Mouse (Mus musculus) embryo, embryonic 9.5 days (tissue): ENCODE results near the gene Igfbp4.

Experiments
- DNase-seq: peaks from one replicate; pipeline ENCODE4 v3.0.0-alpha.2; 2017; ENCODE audit errors: extremely low spot score

Igfbp4 gene

DNA sequence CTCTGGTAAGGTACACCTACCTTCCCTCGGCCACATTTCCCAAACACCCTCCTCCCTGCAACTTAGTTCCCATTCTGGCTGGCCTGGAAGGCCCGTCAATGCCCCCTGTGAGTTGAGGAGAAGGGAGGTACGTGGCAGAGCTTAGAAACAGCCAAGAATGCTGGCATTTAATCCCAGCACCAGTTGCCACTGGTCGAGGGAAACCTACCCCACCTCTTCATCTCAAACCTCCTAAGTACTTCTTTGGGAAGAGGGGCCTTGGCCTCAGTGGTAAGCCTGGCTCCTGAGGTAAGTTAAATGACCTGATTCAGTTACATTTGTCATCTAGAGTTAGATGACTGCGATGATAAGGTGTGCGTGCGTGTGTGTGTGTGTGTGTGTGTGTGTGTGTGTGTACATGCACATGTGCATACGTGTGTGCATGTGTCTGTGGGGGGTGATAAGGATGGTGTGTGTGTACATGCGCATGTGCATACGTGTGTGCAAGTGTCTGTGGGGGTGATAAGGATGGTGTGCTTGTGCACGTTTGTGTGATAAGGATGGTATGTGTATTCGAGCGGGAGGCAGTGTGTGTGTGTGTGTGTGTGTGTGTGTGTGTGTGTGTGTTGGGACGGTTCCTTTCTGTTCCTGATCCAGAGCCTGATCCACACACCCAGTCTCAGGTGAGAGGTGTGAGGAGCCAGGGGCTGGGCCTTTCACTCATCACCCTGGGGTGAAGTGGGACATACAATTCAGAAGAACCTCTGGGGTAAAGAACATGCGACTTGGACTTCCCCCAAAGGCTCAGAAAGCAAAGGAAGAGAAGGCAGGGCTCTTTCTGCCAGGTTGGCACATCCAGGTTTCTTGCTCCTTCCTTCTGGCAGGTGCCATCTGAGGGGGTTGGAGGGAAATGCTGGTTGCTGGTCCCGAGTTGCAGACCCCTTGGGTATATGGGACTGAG, 1.1 kb downstream of the Igfbp4 start:
- DNase-seq: no peak

DNA sequence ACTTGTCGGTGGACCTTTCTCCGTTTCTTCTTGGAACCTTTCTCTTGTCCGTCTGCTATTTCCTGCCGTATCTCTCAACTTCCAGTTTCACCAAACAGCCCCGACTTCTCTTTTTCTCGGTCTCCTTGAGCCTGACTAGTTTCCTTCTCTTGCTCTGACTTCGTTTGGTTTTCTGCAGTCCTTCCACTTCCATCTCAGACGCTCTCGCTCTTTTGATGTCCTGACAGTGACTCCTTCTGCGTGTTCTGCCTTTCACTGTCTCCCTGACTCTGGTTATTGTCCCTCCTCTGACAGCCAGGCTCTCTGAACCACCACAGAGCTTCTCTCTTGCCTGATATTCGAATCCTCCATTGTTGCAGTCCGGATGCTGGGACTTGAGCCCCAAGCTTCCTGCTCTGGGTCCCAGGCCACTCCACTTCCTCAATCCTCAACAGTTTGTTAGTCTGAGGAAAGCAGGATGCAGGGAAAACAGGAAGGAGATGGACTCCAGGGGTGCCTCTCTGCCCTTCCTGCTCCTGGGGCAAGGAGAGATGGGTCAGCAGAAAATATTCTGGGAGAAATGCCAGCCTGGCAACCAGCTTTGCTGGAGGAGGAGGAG, 1.9 kb downstream of the Igfbp4 start:
- DNase-seq: peak; percentile 31

DNA sequence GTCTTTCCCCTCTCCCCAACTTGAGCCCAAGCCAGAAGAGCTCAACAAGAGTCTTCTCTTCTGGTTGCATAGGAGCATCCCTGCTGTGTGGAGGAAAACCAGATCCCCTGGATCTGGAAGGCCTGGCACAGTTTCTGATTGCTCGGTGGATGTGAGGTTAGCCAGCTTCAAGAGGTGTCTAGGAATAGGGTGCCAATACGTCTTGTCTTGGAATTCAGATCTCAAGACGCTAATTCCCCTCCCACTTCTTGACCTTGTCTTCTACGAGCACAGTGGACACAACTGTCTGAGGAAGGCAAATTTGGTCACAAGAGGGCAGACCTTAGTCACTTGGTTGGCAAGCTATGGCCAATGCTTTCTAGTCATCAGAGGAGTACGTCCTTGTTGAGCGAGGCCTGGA, 2.6 kb downstream of the Igfbp4 start:
- DNase-seq: no peak

DNA sequence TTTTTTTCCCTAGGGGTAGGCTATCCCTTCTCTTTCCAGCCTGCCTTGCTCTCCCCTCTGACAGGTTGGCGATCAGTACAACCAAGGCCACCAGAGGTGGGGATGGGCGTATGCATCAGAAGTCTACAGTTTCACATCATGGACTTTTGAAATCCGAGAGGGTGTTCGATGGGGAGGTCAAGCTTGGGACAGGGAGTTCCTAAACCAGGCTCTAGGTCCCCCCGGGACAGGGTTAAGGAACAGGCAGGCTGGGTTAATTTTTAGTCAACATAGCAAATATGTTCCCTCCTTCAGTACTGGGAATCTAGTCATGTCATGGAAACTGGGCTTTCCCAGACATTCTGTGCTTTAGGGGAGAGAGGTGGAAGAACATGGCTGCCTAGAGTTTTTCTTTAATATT, 3.3 kb downstream of the Igfbp4 start:
- no peak for DNase-seq

DNA sequence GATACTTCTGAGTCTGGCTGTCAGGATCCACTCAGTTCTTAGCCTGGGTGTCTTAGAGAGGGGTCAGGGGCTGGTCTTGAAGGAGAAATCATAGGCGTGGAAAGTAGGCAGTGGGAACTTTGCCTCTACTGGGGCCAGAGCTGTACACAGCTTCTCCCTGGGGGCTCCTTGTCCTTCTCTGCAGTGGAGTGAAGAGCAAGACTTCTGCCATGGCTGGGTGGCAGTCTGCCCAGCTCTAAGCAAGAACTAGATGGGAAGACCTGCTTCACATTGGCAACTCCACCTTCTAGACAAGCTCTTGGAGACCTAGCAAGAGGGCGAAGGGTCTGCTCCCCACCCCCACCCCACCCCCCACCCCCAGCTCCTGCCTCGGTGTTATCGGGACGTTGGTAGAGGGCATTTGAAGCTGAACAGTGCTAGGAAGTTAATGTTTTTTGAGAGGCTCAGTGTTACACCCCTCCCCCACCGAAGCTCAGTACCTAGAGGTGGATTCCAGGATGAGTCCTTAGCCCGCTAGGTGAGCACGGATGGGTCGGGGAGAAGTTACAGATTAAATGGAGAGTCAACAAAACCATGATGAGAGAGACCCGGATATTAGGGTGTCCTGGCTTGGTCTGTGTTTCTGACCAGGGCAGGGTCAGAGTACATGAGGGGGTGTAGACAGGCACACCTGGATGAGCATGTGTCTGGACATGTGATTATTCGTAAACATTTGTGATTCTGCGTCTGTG, 4.3 kb downstream of the Igfbp4 start:
- DNase-seq: no peak

GRCm38 (mm10) chr11:99047120-99047519, 6.1 kb downstream of the Igfbp4 start:
- DNase-seq: peak; percentile 21

DNA sequence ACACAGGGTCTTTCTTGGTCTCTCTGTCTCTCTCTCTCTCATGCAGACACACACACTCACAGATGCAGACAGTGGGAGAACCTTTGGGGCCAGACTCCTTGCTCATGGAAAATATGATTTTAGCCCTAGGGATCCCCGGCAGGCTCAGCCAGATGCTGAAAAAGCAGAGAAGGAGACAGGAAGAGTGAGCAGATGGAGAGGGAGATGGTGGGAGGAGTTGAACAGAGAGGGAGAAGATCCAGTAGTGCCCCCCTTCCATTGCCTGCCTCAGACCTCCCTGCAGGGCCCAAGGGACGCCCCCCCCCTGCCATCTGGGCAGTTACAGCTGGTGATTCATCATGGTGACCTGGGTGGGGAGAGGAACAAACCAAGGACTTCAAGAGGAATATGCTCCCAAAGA, 6.6 kb downstream of the Igfbp4 start:
- no peak for DNase-seq

GRCm38 (mm10) chr11:99055143-99055542, 14.1 kb downstream of the Igfbp4 start:
- DNase-seq: no peak

GRCm38 (mm10) chr11:99055571-99056452, 14.8 kb downstream of the Igfbp4 start:
- DNase-seq: peak; percentile 82

- DNase-seq: no peak
Measured at GRCm38 (mm10) chr11:99060435-99060834, 19.4 kb downstream of the Igfbp4 start.

- no peak for DNase-seq
Measured at GRCm38 (mm10) chr11:99062661-99063060, 21.6 kb downstream of the Igfbp4 start.

GRCm38 (mm10) chr11:99063406-99064131, 22.5 kb downstream of the Igfbp4 start:
- DNase-seq: no peak

GRCm38 (mm10) chr11:99065353-99065752, 24.3 kb downstream of the Igfbp4 start:
- DNase-seq: no peak

DNA sequence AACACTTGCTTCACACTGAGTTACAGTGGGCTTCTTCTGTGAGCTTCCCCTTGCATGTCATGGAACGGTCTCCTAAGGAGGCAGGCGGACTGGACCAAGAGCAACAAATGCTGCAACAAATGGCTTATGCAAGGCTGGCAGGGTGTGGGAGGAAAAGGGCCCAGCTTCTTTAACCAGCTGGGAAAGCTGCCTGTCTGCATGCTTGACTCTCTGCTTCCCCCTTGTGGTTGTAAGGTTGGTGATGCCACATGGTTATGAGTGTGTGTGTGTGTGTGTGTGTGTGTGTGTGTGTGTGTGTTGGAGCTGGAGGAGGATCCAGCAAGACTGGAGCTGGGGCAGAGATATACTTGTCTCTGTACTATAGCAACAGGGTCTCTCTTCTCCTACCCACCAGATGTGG, 24.9 kb downstream of the Igfbp4 start:
- DNase-seq: peak; percentile 87

DNA sequence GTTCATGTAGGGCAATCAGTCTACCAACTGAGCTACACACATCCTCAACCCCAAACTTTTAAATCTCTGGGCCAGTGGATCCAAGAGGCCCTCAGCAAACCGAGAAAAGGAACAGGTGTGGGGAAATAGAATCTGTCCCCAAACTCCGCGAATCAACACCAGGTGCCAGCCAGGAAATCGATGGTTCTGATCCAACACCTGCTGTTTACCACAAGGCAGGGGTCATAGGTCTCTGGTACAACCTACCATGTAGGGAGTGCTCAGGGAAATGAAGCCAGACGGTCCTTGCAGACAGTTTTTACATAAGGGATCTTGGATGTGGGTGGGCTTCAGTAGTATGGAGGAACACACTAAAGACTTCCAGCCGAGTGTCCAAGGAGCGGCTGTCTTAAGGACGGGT, 26.5 kb downstream of the Igfbp4 start:
- no peak for DNase-seq

DNA sequence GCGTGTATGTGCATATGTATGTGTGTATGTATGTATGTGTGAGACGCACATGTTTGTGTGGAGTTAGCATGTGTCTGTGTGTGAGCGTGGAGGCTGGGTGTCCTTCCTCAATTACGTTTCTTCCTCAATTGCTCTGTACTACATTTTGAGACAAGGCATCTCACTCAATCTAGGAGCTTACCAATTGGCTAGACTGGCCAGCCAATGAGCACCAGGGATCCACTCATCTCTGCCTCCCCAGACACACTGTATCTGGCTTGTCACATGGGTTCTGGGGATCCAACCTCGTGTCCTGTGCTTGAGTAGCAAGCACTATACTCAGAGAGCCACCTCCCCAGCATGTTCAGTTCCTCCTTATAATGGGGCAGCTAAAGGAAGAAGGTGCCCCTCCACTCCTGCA, 27.4 kb downstream of the Igfbp4 start:
- no peak for DNase-seq

- DNase-seq: peak; percentile 78
Measured at GRCm38 (mm10) chr11:99071866-99072265, 30.8 kb downstream of the Igfbp4 start.

GRCm38 (mm10) chr11:99073781-99074180, 32.7 kb downstream of the Igfbp4 start:
- DNase-seq: no peak

GRCm38 (mm10) chr11:99076744-99077319, 35.8 kb downstream of the Igfbp4 start:
- DNase-seq: no peak

GRCm38 (mm10) chr11:99077869-99078268, 36.8 kb downstream of the Igfbp4 start:
- no peak for DNase-seq
